Mouse (Mus musculus) lung, adult 2 months (tissue): ENCODE data around the gene Cbln1.

Source experiments
- CTCF ChIP-seq: fragments of 200-500 bp; IDR thresholded peaks from 2 replicates; pipeline ENCODE4 v1.5.1; 2011; ENCODE audit warnings: mild to moderate bottlenecking, low read length, control low read depth; ENCODE audit not compliant: insufficient read depth
- POLR2A ChIP-seq: fragments of 200-500 bp; IDR thresholded peaks from 2 replicates; pipeline ENCODE4 v1.6.1; 2011; ENCODE audit warnings: low read depth, mild to moderate bottlenecking, control low read depth, low read length, borderline replicate concordance; ENCODE audit errors: extremely low read depth

DNA sequence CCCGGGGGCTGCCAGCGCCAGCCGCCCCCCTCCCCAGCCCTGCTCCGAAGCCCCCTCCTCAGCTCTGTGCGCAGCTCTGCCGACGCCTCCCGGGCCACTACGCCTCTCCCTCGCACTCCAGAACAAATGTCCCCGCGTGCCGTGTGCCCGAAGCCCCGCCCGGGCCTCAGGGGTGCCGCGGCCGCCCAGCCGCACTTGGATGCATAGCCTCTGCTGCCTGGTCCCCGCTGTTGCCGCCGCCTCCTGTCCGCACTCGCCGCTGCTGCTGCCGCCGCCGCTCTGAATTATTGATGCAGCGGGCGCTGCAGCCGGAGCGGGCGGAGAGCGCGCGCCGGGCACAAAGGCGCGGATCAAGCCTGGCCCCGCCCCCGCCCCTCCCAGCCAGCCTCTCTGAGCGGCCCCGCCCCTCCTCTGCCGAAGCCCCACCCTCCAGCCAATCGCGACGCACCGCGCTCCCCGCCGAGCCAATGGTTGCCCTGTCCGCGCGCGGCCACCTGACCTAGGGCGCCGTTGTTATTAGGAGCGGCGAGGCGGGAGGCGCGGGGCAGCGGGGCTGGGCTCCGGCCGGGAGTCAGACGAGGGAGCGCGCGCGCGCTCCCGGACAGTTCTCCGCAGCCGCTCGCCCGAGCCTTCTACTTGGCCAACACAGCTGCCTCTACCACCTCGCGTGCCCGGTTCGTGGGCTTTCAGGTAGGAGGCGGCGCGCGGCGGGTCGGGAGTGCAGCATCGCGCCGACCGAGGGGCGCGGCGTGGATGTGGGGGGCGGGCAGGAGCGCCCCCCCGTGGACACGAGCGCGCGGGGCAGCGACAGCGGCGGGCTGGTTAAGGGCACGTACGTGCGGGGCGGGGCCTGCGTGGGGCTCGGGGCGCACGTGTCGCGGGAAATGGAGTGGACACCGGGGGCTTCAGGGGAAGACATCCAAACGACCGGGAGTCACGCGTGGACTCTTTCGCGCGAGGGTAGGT is at the start of gene Cbln1:
- TF ChIP-seq CTCF, result no peak
- no peak for TF ChIP-seq POLR2A
